Comparison of ENCODE assay signal across 9 mouse cellular contexts in genomic region chr17:10095841-10096301, GRCm38 (mm10).
A peak's percentile ranks its signal among the peaks of the same experiment; 100 is the strongest.
DNase-seq lines count a peak whose midpoint lies in the region; ATAC-seq and TF ChIP-seq lines count a peak whose summit lies in the region.
"Had no signal": no experiment of that assay in that cellular context is flagged by ENCODE, and none has a peak within 500 bp of the region (broad histone marks: within the 10 kb centered on the region; RNA-seq: fewer than 3 reads in every experiment).

No protein-coding gene starts in this region.

- H3K27me3 ChIP-seq in hindbrain, postnatal 0 days (ENCODE audit: insufficient read depth, low read length), result no peaks in the 10 kb centered on the region
- H3K27me3 ChIP-seq: hindbrain, embryonic 13.5 days had no signal

- peaks cover 20% of the 10 kb centered on the region for H3K4me1 ChIP-seq in lung, adult 2 months (ENCODE audit: control insufficient read depth, insufficient read depth, low read length)
- no peaks in the 10 kb centered on the region for H3K4me1 ChIP-seq in hindbrain, postnatal 0 days (ENCODE audit: insufficient read depth, low read length)

- TF ChIP-seq POLR2A in lung, adult 2 months (IDR thresholded peaks at IDR 0.05; ENCODE audit: borderline replicate concordance, extremely low read depth, low read depth, low read length), result no peak

- intact Hi-C loops in gastrocnemius, postnatal 14 days (cut with DNase I; ENCODE audit: low total_unique reads), result no loop called here

- ATAC-seq in hindbrain, postnatal 0 days, result no peak

- H3K36me3 ChIP-seq in hindbrain, postnatal 0 days (ENCODE audit: insufficient read depth, low read length), result no peaks in the 10 kb centered on the region
- H3K36me3 ChIP-seq: hindbrain, embryonic 13.5 days had no signal

- H3K27ac ChIP-seq in hindbrain, postnatal 0 days, result no peak overlapping the region
- H3K27ac ChIP-seq: hindbrain, embryonic 13.5 days had no signal

- TF ChIP-seq CTCF in lung, adult 2 months (IDR thresholded peaks at IDR 0.05; ENCODE audit: insufficient read depth, low read length), result no peak
- TF ChIP-seq CTCF in hindbrain, postnatal 0 days (IDR thresholded peaks at IDR 0.05; ENCODE audit: low read depth), result no peak

- peak; percentile 35 for DNase-seq in adrenal gland, adult 2 months
- DNase-seq in adrenal gland, postnatal 25 days, result no peak
- peak; percentile 32 for DNase-seq in gastrocnemius, postnatal 14 days
- peak; percentile 56 for DNase-seq in kidney, adult 11 months
- peak; percentile 15 for DNase-seq in lung, adult 2 months
- no peak for DNase-seq in right cerebral cortex, postnatal 36 days (ENCODE audit: low spot score in 2 of 2)
- no peak for DNase-seq in cerebellum, adult 18-20 months
- no peak for DNase-seq in hindbrain, postnatal 0 days (ENCODE audit: low spot score)

- 40% methylated on average over 3 of the region's 3 CpGs for WGBS in lung, adult 2 months
- WGBS in hindbrain, postnatal 0 days, result 78% methylated on average over 3 of the region's 3 CpGs

- H3K4me2 ChIP-seq in hindbrain, postnatal 0 days (ENCODE audit: low read depth, low read length), result no peak overlapping the region
- H3K4me2 ChIP-seq: hindbrain, embryonic 13.5 days had no signal

- H3K4me3 ChIP-seq in lung, adult 2 months (replicated peaks; ENCODE audit: extremely low read depth, low read depth, low read length), result no peak overlapping the region
- H3K4me3 ChIP-seq in hindbrain, postnatal 0 days (ENCODE audit: low read length), result no peak overlapping the region
- H3K4me3 ChIP-seq: hindbrain, embryonic 13.5 days had no signal

- no peak overlapping the region for H3K9ac ChIP-seq in hindbrain, postnatal 0 days (replicated peaks; ENCODE audit: low read length)
- H3K9ac ChIP-seq: hindbrain, embryonic 13.5 days had no signal

- H3K9me3 ChIP-seq in hindbrain, postnatal 0 days (ENCODE audit: low read length), result no peaks in the 10 kb centered on the region

Comparison
In these comparisons a context has a peak if more than half of its experiments do, and no peak if none do; other contexts are left out.
1. DNase-seq: peak in adrenal gland, adult 2 months (single experiment), gastrocnemius, postnatal 14 days (single experiment), kidney, adult 11 months (single experiment) and lung, adult 2 months (single experiment); none in adrenal gland, postnatal 25 days (single experiment), right cerebral cortex, postnatal 36 days (0 of 2), cerebellum, adult 18-20 months (0 of 2) and hindbrain, postnatal 0 days (single experiment).